Mouse (Mus musculus) MEL (cell line): ENCODE results near the gene Plekhb2. TPM values are rescaled to one million over a fixed set of nuclear protein-coding genes. Genes with fewer than 3 reads are reported as not detected.
A peak's percentile ranks its signal among the peaks of the same experiment; 100 is the strongest.

Experiments
- DNase-seq: peaks from one replicate; pipeline ENCODE4 v3.0.0; 2011; ENCODE audit warnings: low read depth, low spot score
- H3K27ac ChIP-seq: 2 replicates; pipeline ENCODE4 v1.5.1; 2012; ENCODE audit warnings: low read depth, mild to moderate bottlenecking, control low read depth, low read length, moderate library complexity; ENCODE audit not compliant: control insufficient read depth
- H3K27me3 ChIP-seq, 2 experiments: fragments of 150-350 bp in 1 of 2; sonication (generic) in 1 of 2; 2 replicates each; pipeline ENCODE4 v1.6.1; 2012; ENCODE audit warnings: low read length in 2 of 2, mild to moderate bottlenecking in 2 of 2, improper control_type of control experiment in 1 of 2, moderate library complexity in 1 of 2; ENCODE audit not compliant: insufficient read depth in 2 of 2, control insufficient read depth in 1 of 2
- H3K36me3 ChIP-seq, 2 experiments: 2 replicates each; pipeline ENCODE4 v1.6.1; 2012 to 2014; ENCODE audit warnings: low read length in 2 of 2, improper control_type of control experiment in 1 of 2, inconsistent platforms in 1 of 2, mild to moderate bottlenecking in 1 of 2; ENCODE audit not compliant: insufficient read depth in 2 of 2, control insufficient read depth in 1 of 2
- H3K4me1 ChIP-seq, 2 experiments: fragments of 150-350 bp in 1 of 2; sonication (generic) in 1 of 2; 2 replicates each; pipeline ENCODE4 v1.6.1; 2012; ENCODE audit warnings: low read length in 2 of 2, improper control_type of control experiment in 1 of 2, mild to moderate bottlenecking in 1 of 2; ENCODE audit not compliant: insufficient read depth in 2 of 2, control insufficient read depth in 1 of 2
- H3K4me3 ChIP-seq, 2 experiments: fragments of 150-350 bp in 1 of 2; sonication (generic) in 1 of 2; 2 replicates each; pipeline ENCODE4 v1.5.1; 2012; ENCODE audit warnings: low read depth in 2 of 2, low read length in 2 of 2, mild to moderate bottlenecking in 2 of 2, moderate library complexity in 2 of 2, control low read depth in 1 of 2, improper control_type of control experiment in 1 of 2; ENCODE audit not compliant: control insufficient read depth in 1 of 2, insufficient read depth in 1 of 2
- H3K79me2 ChIP-seq: 2 replicates; pipeline ENCODE4 v1.6.1; 2012; ENCODE audit warnings: mild to moderate bottlenecking, low read length, moderate library complexity; ENCODE audit not compliant: control insufficient read depth, poor library complexity, insufficient read depth
- H3K9ac ChIP-seq: 2 replicates; pipeline ENCODE4 v1.6.1; 2012; ENCODE audit warnings: low read depth, mild to moderate bottlenecking, control low read depth, low read length, moderate library complexity; ENCODE audit not compliant: control insufficient read depth, poor library complexity, severe bottlenecking
- H3K9me3 ChIP-seq: fragments of 150-350 bp; sonication (generic); replicated peaks from 2 replicates; pipeline ENCODE4 v1.6.1; 2012; ENCODE audit warnings: mild to moderate bottlenecking, low read length, improper control_type of control experiment, moderate library complexity; ENCODE audit not compliant: insufficient read depth
- CHD1 ChIP-seq: IDR thresholded peaks from 2 replicates; pipeline ENCODE4 v1.6.1; 2012; ENCODE audit warnings: low read depth, mild to moderate bottlenecking, inconsistent platforms, low read length, improper control_type of control experiment
- ELF1 ChIP-seq: IDR thresholded peaks from 2 replicates; pipeline ENCODE4 v1.6.1; 2014; ENCODE audit warnings: low read depth, mild to moderate bottlenecking, inconsistent platforms, low read length, improper control_type of control experiment, moderate library complexity
- EP300 ChIP-seq, 2 experiments: IDR thresholded peaks; 2 replicates each; pipeline ENCODE4 v1.6.1; 2011; ENCODE audit warnings: improper control_type of control experiment in 2 of 2, low read length in 2 of 2, low read depth in 1 of 2, mild to moderate bottlenecking in 1 of 2
- ETS1 ChIP-seq: IDR thresholded peaks from 2 replicates; pipeline ENCODE4 v1.6.1; 2012; ENCODE audit warnings: low read depth, mild to moderate bottlenecking, inconsistent platforms, low read length, improper control_type of control experiment, moderate library complexity
- GABPA ChIP-seq: IDR thresholded peaks from 2 replicates; pipeline ENCODE4 v1.6.1; 2012; ENCODE audit warnings: low read depth, mild to moderate bottlenecking, inconsistent platforms, low read length, improper control_type of control experiment, moderate library complexity
- GATA1 ChIP-seq: IDR thresholded peaks from 2 replicates; pipeline ENCODE4 v1.6.1; 2011; ENCODE audit warnings: low read depth, low read length, improper control_type of control experiment
- KAT2A ChIP-seq: conservative IDR thresholded peaks from 2 replicates; pipeline ENCODE4 v1.6.1; 2012; ENCODE audit warnings: low read depth, low read length, improper control_type of control experiment, inconsistent platforms
- MAFK ChIP-seq: IDR thresholded peaks from 2 replicates; pipeline ENCODE4 v1.6.1; 2011; ENCODE audit warnings: low read depth, mild to moderate bottlenecking, low read length, improper control_type of control experiment, borderline replicate concordance
- MEF2A ChIP-seq: IDR thresholded peaks from 2 replicates; pipeline ENCODE4 v1.6.1; 2014; ENCODE audit warnings: low read depth, mild to moderate bottlenecking, inconsistent platforms, low read length, improper control_type of control experiment; ENCODE audit not compliant: poor library complexity, insufficient replicate concordance, severe bottlenecking; ENCODE audit errors: extremely low read depth
- MXI1 ChIP-seq: IDR thresholded peaks from 2 replicates; pipeline ENCODE4 v1.6.1; 2011; ENCODE audit warnings: mild to moderate bottlenecking, low read depth, low read length, improper control_type of control experiment
- MYB ChIP-seq: IDR thresholded peaks from 2 replicates; pipeline ENCODE4 v1.6.1; 2011; ENCODE audit warnings: mild to moderate bottlenecking, low read depth, low read length, improper control_type of control experiment
- MYC ChIP-seq: IDR thresholded peaks from 2 replicates; pipeline ENCODE4 v1.6.1; 2011; ENCODE audit warnings: low read depth, mild to moderate bottlenecking, low read length, improper control_type of control experiment, moderate library complexity
- NRF1 ChIP-seq: IDR thresholded peaks from 2 replicates; pipeline ENCODE4 v1.6.1; 2014; ENCODE audit warnings: low read depth, mild to moderate bottlenecking, inconsistent platforms, low read length, improper control_type of control experiment, moderate library complexity; ENCODE audit not compliant: poor library complexity, insufficient read depth, severe bottlenecking
- POLR2A ChIP-seq, 2 experiments: IDR thresholded peaks; 2 replicates each; pipeline ENCODE4 v1.6.1; 2011 to 2012; ENCODE audit warnings: low read length in 2 of 2, mild to moderate bottlenecking in 2 of 2, control low read depth in 1 of 2, improper control_type of control experiment in 1 of 2, low read depth in 1 of 2, moderate library complexity in 1 of 2; ENCODE audit not compliant: control insufficient read depth in 1 of 2, insufficient read depth in 1 of 2, poor library complexity in 1 of 2
- POLR2AphosphoS2 ChIP-seq: IDR thresholded peaks from 2 replicates; pipeline ENCODE4 v1.6.1; 2011; ENCODE audit warnings: low read length, improper control_type of control experiment
- POLR2AphosphoS5 ChIP-seq: IDR thresholded peaks from 2 replicates; pipeline ENCODE4 v1.6.1; 2012; ENCODE audit warnings: low read depth, borderline replicate concordance, mild to moderate bottlenecking, inconsistent platforms, low read length, moderate library complexity, mixed read lengths
- RCOR1 ChIP-seq: IDR thresholded peaks from 2 replicates; pipeline ENCODE4 v1.6.1; 2012; ENCODE audit warnings: low read depth, mild to moderate bottlenecking, inconsistent platforms, low read length, improper control_type of control experiment
- SMC3 ChIP-seq: IDR thresholded peaks from 2 replicates; pipeline ENCODE4 v1.6.1; 2011; ENCODE audit warnings: low read depth, low read length, improper control_type of control experiment
- ZC3H11A ChIP-seq: IDR thresholded peaks from 2 replicates; pipeline ENCODE4 v1.6.1; 2012; ENCODE audit warnings: low read depth, mild to moderate bottlenecking, inconsistent platforms, low read length, improper control_type of control experiment
- ZMIZ1 ChIP-seq: IDR thresholded peaks from 2 replicates; pipeline ENCODE4 v1.6.1; 2012; ENCODE audit warnings: low read depth, mild to moderate bottlenecking, inconsistent platforms, low read length, improper control_type of control experiment, moderate library complexity
- ZNF384 ChIP-seq: IDR thresholded peaks from 2 replicates; pipeline ENCODE4 v1.6.1; 2012; ENCODE audit warnings: low read depth, mild to moderate bottlenecking, inconsistent platforms, low read length, improper control_type of control experiment
- polyA plus RNA-seq, 2 experiments: library from polyadenylated mRNA; stranded (reverse) in 1 of 2; unstranded in 1 of 2; fragments of >175 nt in 1 of 2; fragments of >200 nt in 1 of 2; gene quantifications; 2 replicates each; pipeline versions ENCODE4 v1.2.1 to v1.2.4; 2012; ENCODE audit warnings: low replicate concordance in 2 of 2, low read depth in 1 of 2; ENCODE audit not compliant: insufficient read length in 2 of 2, insufficient read depth in 1 of 2, missing spikeins in 1 of 2
- total RNA-seq: library from RNA; depleted of rRNA; stranded (reverse); fragments of 300-350 nt; gene quantifications from 2 replicates; pipeline ENCODE4 v1.2.3, GENCODE M21; 2012

The Plekhb2 gene
- total and polyA plus RNA-seq, 3 experiments, result 16.8 to 22.2 TPM; not detected in 1

GRCm38 (mm10) chr1:34842887-34843618, 6.7 kb upstream of the Plekhb2 start, which contains the start of gene Fam168b (continued):
- TF ChIP-seq GABPA (no peak), POLR2AphosphoS5 (0 out of 2 replicates have a peak, but pooled peaks have one; percentile 9), SMC3 (no peak), MAFK (no peak), MXI1 (0 out of 2 replicates have a peak, but pooled peaks have one; percentile 29), POLR2A (IDR thresholded peaks at IDR 0.05; ENCODE audit: control insufficient read depth in 1 of 2, insufficient read depth in 1 of 2, low read depth in 1 of 2, low read length in 2 of 2, poor library complexity in 1 of 2) (peak; percentile 85 to 97), KAT2A (no peak; the same call in 1 of the 2 replicates), GATA1 (no peak), MYB (no peak), POLR2AphosphoS2 (peak; percentile 85), ZMIZ1 (peak; percentile 62; the same call in 1 of the 2 replicates), ZNF384 (no peak), ELF1 (peak; percentile 61; the same call in 1 of the 2 replicates), RCOR1 (no peak), NRF1 (peak; percentile 72), ETS1 (0 out of 2 replicates have a peak, but pooled peaks have one; percentile 20)

GRCm38 (mm10) chr1:34847070-34847469, 2.7 kb upstream of the Plekhb2 start:
- Histone ChIP-seq H3K9me3 (no peaks in the 10 kb centered on the region), H3K79me2 (peaks cover 14% of the 10 kb centered on the region)
- DNase-seq, result no peak
- TF ChIP-seq ELF1, result no peak
- no peak for TF ChIP-seq ZNF384
- TF ChIP-seq SMC3, result no peak
- TF ChIP-seq POLR2AphosphoS5, result no peak
- no peak for TF ChIP-seq MYB
- TF ChIP-seq ZC3H11A, result no peak
- TF ChIP-seq MEF2A, result no peak
- no peak for TF ChIP-seq CHD1
- no peak for TF ChIP-seq MYC
- TF ChIP-seq EP300 (IDR thresholded peaks at IDR 0.05; ENCODE audit: low read depth in 1 of 2, low read length in 2 of 2), result no peak
- TF ChIP-seq ZMIZ1, result no peak
- TF ChIP-seq, all 39 proteins: peak for 0
- peaks cover 0 to 17% of the 10 kb centered on the region in 2 experiments; a peak in 2 of 4 replicates for H3K36me3 ChIP-seq
- H3K4me3 ChIP-seq, result no peak overlapping the region
- H3K4me1 ChIP-seq, result peaks cover 3 to 24% of the 10 kb centered on the region in 2 experiments
- H3K27me3 ChIP-seq, result no peaks in the 10 kb centered on the region
- no peak overlapping the region for H3K27ac ChIP-seq
- no peak overlapping the region for H3K9ac ChIP-seq
